Mouse (Mus musculus): ENCODE measurements at regions not wholly inside any gene's neighbourhood (a gene's known extent, or its start where the extent isn't known, plus 50 kb on each side); places are given as distances from the start of the nearest gene placed in this dataset.

DNA sequence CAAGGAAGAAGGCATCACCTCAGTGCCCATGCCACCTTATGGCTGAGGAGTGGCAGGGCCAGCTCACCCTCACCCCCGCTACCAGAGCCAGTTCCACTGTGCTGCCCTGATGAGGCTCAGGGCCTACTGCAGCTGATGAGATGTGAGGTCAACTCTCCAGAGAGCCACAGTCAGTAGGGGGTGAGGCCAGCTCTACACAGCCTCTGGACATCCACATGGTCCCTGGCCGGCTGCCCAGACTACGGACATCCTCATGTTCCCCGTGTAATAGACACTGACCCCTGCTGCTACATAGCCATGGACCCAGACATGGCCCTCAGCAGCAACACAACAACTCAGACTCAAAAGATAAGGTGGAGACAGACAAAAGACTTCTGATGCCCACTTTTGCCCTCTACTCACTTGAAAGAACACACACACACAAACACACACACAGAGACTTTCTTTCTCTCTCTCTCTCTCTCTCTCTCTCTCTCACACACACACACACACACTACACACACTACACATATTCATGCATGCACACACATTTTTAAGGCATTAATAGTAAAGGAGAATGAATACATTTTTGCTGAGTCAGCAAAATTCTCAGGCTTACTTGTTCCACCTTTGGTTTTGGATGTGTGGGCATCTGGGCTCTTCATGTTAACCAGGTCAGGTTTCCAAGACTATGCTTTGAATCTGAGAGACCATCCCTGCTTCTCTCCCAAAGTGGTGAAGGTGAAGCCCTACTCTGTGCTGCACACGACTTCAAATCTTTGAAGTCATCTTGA, 604.4 kb upstream of the Nrp1 start:
- DNase-seq (ENCODE audit: low spot score) = no peak

DNA sequence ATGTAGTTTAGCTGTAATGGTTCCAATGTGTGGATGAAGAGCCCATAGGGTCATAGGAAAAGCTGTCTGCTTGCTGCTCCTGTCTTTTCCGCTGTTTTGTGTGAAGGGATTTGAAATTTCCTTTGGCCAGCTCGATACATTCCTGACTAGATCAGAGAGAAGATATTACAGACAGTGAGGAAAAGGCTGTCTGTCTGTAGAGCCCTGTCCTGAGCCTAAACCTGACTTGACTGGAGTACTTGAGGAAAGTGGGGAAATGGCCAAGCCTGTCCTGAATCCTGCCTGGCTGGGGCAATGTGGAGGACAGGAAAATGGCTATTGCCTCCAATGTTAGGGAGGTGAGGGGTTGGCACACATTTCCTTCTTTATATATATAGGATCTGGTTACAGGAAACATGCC, 601.0 kb upstream of the Nrp1 start:
- DNase-seq (ENCODE audit: low spot score) = no peak

DNA sequence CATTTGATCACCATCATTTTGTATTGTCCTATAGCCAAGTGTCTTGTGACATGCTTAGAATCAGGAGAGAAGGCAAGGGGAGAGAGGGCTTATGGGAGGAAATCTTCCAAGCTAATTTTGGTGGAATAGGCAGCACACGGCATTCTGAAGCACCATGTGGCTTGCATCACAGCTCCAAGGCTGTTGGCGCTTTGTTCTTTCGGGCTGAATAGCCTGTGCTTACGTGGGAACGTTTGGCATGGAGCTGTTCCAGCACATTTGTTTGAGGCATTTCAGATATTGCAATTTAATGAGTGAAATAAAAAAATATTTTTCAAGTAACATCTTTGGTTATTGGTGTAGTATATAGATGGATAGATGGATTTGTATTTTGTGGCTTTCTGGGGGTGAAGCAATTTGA, 598.5 kb upstream of the Nrp1 start:
- DNase-seq (ENCODE audit: low spot score) = no peak

DNA sequence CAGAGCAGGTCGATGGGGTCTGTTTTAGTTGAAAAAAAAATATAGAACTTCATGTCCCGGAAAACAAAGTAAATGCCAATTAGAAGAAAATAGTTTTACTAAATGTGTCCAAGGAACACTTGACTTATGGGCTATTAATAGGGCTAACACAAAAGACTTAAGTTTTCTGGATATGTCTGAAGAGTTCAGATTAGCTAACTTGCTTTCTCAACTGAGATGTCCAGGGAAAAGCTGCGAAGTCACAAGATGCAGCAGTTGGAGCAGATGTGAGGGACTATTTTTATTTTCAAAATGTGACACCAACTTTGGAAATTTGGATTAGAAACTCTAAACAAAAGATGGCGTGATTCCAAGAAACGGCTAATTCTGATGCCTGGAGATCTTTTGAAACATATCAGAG, 593.2 kb upstream of the Nrp1 start:
- no peak for DNase-seq (ENCODE audit: low spot score)

DNA sequence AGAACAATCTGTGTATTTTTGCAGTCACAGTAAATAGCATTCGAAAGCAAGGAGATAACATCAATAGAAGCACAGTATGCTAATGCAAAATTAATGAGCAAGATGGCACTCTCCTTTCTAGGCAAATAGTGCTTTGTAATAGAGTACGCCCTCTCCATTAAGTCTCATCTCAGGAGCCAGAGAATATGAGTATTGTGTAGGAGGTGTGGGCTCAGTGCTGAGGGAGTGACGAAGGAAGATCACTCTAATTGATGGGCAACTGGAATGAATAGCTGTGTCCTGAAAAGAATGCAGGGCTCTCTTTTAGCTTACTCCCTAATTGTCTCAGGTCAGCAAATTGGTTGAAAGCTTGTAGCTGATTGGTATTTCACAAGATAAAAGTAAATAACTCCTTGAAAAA, 590.1 kb upstream of the Nrp1 start:
- DNase-seq (ENCODE audit: low spot score) = no peak

DNA sequence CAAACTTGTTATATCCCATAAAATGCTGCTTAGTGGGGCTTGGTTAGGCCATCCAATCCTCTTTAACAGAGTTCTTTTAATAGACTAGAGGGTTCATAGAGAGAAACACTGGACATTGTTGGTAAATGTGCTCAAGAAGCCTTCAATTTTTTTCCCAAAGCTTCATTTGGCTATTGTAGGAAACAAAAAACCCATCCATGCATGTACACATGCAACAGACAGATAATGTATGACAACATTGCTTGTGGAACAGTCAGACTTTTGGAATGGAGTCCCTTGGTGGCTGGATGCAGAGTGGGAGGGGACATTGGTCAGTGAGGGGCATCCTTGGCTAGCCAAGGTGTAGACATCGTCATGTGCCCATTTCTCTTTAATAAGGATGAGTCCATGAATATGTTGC, 588.8 kb upstream of the Nrp1 start:
- DNase-seq (ENCODE audit: low spot score) = no peak

DNA sequence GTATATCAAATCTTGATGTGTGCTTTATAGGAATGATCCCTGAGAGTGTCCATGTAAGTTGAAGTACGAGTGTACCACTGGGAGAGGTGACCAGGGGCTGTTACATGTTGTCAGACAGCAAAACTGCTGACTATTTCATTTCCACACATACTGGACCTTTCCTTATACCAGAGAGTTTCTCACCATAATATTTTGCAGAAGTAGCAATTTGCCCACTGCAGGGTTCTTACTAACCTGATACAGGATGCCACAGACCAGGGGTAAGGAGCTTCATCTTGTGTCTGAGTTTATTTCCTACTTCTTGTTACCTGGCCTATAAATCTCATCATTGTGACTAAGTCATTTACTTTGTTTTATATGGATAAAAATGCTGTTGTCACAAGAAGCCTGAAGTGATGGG, 586.6 kb upstream of the Nrp1 start:
- no peak for DNase-seq (ENCODE audit: low spot score)

DNA sequence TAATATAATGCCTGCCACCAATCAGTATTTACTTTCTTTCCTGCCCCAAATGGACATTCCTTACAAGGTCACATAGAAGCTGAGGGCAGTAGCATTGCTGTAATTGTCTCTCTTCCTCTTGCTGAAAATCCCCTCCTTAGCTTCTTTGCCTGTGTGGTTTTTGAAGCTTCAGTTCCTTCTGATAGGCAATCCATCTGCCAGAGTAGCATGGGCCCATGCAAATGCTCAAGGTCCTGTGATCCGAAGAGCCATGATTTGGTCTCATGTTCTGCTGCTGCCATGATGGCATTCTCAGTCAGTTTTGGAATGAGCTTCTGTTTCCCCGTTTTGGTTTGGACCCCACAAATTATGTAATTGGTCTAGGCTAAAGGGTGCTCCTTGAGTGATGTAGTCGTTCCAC, 586.0 kb upstream of the Nrp1 start:
- DNase-seq (ENCODE audit: low spot score) = no peak

DNA sequence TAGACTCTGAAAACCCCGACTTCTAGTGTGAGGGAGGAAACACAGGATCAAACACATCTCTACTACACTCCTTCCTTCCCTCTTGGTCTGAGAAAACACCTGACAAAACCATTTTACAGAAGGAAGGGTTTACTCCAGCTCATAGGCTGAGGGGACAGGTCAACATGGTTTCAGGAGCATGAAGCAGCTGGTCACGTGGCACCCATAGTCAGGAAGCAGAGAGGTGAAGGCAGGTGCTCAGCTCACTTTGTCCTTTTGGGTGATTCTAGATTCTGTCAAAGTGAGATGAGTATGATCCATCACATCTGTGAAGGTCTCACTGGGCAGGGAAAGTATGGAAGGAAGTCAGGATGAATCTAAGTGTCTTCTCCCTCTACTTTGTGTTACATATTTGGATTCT, 585.5 kb upstream of the Nrp1 start:
- DNase-seq (ENCODE audit: low spot score) = no peak

DNA sequence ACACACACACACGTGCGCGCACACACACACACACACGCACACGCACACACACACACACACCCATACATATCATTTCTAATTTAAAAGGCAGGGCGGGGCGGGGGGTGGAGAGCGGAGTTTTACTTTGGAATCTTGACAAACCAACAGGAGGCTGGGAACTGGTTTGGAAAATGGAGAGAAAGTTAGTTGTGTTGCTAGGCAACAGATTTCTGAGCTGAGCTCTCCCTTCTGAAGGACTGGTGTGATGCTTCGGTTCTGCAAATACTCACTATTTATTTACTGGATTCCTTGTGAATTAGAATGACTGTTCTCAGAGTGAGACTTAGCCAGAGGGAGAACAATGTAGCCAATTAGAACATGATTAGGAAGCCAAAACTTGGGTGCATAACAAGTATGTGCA, 583.8 kb upstream of the Nrp1 start:
- peak; percentile 50 for DNase-seq (ENCODE audit: low spot score)

DNA sequence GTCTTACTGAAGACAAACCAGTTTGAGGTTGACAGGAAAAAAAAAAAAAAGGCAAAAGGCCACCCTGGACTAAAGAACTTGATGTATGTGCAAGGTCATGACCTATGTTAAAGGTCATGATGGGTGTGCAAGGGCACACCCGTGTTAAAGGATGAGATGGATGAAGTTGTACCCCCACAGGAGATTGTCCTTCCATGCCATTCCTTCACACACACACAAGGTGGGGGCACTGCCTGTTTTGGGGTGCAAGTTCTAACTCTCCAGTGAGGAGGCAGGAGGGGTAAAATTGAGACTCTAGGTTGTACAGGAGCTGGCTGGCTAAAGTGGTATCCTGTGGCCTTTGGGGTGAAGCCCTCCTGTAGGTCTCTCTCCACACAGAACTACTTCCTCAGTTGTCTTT, 583.2 kb upstream of the Nrp1 start:
- no peak for DNase-seq (ENCODE audit: low spot score)

DNA sequence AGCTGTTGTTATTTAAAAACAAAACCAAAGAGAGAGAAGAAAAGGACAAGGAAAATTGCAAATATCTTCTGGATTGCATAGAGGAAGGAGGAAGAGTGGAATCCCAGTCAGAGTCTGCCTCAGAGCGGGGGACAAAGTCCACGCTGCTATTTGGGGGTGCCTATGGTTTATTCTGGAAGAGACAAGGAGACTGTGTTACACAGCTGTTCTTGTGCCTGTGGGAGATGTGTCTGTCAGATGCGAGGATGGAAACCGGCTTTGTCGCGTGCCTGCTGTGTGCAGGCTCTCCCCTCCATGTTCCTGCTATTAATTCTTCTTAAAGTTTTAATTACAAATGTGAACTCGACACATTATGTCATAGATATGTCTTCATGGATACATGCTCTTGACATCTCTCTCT, 582.7 kb upstream of the Nrp1 start:
- no peak for DNase-seq (ENCODE audit: low spot score)

DNA sequence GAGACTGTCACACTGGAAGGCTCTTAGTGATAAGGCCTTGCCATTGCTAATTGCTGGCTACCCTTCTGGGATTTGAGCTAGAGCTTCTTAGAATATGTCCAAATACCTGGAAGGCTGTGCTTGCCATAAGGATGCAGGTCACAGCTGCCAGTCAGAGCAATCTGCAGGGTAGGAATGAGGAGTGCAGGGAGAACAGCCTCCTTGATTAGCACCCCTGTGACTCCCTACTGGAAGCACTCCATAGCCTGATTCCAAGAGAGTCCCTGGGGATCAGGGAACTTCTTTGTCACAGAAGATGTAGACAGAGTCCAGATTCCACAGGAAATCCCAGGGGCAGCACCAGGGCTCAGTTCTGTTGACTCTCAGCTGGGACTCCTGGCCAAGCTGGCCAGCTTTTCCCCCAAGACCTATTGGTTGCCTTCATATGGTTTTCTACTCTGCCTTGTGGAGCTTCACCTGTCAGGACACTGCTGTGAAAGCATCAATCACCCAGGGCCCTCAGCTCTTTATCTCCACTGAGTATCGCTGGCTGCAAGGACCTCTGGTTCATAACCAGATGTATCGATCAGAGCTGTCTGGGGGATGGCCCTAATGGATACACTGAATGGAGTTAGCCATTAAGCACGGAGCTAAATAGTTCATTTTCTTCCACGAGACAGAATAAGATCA, 579.9 kb upstream of the Nrp1 start:
- DNase-seq (ENCODE audit: low spot score) = no peak

DNA sequence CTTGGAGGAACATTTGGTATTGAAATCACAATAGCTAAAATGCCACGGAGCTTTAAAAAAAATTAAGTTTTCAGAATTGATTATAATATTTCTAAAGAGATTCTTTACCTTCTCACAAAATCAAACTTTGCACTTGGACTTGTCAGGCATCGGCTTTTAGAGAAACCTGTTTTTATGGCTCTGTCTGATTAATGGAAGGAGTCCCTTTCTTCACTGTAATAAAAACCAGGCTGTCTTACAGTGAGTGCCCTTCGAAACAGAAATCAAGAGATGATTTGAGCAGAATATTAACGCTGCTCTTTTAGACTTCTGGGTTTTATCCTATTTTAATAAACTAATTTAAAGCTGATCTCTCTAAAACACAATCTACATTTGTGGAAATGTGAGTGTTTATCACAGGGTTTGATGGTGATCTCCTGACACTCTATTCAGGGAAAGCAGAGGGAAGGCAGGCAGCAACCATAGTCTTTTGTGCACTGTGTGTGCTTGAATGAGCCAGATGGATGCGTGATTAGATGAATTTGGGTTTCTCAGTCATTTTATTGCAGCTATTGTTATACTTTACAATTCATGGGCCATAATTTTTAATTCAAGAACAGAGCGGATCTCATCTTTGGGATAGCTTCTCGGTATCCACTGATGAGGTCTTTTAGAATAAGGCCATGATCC, 579.2 kb upstream of the Nrp1 start:
- DNase-seq (ENCODE audit: low spot score) = no peak

DNA sequence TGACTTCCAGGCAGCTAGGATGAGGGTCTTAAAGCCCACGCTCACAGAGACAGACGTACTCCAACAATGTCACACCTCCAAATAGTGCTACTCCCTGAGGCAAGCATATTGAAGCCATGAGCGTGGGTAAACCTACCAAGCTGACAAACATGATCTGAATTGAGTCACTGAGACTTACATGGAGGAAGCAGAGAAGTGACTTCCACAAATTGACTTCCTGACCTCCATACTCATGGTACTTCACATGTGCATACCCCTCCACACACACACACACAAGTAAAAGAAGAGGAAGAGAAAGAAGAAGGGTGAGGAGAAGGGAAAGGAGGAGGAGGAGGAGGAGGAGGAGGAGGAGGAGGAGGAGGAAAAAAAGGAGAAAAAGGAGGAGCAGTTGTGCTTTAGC, 577.8 kb upstream of the Nrp1 start:
- DNase-seq (ENCODE audit: low spot score) = no peak

DNA sequence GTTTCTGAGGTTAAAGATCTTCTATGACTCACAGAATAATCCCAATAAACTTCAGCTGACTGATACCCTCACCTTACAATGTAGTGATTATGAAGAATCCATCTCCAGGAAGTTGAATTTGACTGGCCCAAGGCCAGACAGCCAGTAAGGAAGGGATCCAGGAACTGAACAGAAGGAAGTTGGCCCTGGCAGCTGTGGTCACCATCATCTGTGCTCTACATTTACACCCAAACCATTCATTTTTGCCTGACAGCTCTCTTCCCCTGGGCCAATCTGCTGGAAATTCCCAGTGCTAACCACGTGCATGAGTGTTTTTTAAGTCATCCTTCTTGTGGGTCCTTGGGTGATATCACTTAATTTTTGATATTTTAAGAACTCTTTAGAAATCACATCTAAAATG, 577.4 kb upstream of the Nrp1 start:
- no peak for DNase-seq (ENCODE audit: low spot score)

DNA sequence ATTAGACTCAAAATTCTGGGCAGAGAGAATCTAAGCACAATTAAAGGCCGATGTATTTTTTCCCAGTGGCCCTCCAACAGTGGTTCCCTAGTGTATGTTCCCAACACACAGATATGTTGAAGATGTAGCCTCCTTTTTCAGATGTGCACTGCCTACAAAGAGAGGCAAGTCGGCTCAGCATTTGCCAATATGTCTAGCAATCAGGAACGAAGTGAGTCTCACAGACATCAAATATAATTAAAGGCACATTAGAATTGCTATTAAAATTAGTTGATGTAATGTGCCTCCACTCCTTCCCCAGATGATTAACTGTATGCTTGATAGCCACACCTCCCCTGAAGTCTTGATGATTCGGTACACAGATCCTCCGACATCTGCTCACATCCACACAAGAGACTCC, 565.8 kb upstream of the Nrp1 start:
- DNase-seq (ENCODE audit: low spot score) = no peak

DNA sequence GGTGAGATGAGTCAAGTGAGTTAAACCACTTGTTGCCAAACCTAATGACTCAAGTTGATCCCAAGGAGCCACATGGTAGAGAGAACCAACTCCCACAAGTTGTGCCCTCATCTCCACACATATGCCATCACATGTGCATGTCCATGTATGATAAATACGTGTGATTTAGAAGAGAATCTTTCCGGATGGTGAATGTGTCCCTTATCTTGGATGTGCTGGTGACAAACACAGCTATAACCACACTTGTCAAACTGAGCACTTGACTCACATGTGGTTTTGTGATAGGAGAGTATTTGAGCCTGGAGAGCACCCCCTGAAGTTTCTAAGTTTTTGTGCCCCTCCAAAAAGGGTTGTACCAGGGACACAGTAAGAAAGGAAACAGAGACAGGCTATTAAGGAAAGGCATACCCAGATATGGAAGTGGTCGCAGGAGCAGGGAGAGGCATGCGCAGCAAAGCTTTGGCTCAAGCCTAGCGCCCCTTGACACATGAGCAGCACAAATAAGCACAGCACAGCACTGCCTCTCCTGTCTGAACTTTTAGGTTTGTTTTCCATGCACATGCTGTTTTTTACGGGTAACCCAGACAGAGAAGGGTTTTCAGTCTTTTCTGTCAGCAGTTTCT, 558.4 kb upstream of the Nrp1 start:
- no peak for DNase-seq (ENCODE audit: low spot score)

DNA sequence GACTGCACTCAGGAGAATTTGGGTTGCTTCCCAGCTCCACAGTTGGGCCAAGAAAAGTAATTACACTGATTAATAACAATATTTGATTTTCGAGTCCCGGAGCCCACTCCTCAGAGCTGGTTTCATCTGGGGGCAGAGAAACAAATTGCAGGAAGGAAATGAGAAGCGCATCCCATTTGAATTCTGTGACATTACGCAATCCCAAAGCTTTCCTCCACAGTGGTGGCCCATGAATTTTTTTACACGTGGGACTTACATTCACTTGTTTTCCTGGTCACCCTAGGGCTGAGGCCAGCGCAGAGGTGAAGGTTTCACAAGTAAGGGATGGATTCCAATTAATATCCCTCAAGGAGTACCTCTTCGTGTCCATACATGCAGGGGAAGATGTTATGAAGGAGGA, 556.3 kb upstream of the Nrp1 start:
- DNase-seq (ENCODE audit: low spot score) = no peak

DNA sequence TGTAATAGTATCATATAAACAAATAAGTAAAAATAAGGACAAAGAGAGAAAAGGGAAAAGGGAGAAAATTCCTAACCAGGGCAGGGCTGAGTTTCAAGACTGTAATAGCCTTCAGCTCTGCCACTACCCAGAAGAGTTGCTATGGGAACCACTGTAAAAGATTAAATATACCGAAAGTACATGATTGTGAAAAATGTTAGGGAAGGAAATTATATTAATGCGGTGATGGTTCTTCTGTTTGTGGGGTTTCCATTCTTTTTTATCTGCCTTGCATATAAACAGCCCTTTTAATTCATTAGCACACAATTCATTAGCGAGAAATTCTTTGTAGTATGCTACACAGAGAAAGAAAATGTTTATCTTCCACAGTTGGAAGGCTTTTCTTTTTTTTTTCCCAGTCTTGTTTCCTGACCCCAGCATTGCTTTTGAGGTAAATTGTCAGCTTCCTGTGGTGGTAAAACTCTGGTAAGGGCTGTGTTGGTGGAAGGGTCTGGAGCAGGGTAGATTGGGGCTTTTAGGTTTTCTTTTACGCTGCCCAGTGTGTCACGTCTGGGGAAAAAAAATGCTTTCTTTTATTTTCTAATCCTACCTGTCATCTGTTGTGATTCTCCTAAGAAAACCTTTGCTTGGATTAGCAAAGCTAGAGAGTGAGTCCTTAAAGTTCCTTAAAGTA, 555.6 kb upstream of the Nrp1 start:
- no peak for DNase-seq (ENCODE audit: low spot score)

DNA sequence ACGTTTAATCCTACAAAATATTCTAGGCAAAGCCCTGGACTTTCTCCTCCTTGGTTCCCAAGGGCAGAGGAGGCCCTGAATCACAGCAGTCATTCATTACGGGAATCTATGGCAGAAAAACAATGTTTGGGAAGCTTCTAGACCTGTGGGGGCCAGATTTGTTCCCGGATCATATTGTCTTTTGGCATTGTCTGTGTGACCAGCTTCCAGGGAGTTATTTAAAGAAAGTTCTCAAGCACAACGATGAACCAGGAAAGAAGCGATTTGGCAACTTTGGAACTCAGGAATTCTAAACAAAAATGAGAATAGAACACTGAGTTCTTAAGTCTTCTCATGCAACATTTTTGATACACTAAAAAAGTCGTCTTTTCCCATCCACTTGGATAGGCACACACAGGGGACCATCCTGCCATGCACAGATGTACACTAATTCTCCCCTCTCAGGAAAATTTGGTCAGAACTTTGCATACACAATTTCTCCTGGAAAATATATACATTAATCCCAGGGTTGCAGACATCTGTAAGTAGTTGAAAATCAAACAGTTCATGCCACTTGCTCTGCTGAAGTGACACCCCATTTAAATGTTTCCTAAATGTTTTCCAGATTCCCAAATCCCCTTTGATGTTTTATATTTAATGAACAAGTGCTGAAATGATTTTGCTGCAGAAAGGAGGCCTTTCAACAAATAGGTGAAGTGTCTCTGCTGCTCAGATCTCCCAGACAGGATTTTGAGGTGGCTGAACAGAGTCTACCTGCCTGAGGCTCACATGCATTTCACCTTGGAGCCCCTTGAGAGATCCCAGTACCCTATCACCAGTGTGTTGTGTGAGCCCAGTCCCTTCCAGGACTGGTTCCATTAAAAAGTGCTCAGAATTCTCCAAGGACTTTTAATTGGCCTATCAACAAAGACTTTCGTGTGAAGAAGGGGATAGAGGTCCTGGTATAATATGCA, 548.9 kb upstream of the Nrp1 start:
- no peak for DNase-seq (ENCODE audit: low spot score)

Data from layer of hippocampus, adult 9-10 months (tissue).